8 mouse cellular contexts compared by ENCODE assay signal in the genomic region with DNA sequence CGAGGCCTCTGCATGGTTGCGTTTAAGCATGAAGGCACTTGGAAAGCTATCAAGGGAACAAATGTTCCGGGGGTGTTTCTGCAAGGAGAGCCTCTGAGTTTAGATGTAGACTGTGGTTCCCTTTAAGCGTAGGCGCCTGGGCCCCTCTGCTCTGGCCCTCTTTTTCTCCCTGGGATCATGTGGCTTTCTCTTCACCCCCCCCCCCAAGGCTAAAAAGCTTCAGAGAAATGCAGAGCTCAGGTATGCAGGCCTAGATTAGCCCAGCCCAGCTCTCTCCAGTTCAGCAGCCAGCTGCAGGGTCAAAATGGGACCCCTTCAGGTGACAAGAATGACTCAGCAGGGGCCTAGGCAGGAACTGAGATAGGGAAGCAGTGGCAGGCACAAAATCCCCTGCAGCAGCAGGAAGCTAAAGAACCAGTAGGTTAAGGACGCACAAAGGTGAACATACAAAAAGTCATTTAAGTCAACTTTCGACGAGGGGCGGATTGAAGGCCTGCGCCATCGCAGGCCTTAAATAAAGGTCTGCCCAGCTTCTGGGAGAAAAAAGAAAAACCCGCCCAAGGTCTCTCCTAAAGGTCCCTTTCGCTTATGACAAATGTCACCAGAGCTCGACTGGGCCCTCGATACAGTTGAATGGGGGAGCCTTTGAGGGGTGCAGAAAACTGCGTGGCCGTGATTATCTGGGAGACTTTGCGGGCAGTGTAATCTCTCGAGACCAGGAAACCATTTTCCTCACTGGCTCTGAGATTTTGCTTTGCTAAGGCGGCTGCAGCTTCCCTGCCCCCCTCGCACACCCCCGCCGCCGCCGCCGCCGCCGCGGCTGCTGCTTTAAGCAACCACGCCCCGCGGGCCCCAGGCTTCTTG. TPM values are rescaled to one million over a fixed set of nuclear protein-coding genes. Genes with fewer than 3 reads are reported as not detected.
DNase-seq lines count a peak whose midpoint lies in the region; ATAC-seq and TF ChIP-seq lines count a peak whose summit lies in the region.

No protein-coding gene starts in this region.

- DNase-seq in spleen, adult 2 months (ENCODE audit: low read depth in 1 of 2, low spot score in 2 of 2) = peak; percentile 10 to 12
- DNase-seq in spleen, adult 12 weeks (ENCODE audit: low spot score) = no peak
- peak; percentile 38 for DNase-seq in embryonic facial prominence, embryonic 11.5 days (ENCODE audit: low spot score)
- DNase-seq in heart, postnatal 0 days (ENCODE audit: low spot score) = peak; percentile 26
- DNase-seq in layer of hippocampus, adult 8-10 months (ENCODE audit: low spot score in 2 of 2) = peak; percentile 39 to 43
- no peak for DNase-seq in lung, adult 2 months
- peak; percentile 52 to 71 for DNase-seq in right cerebral cortex, postnatal 10 days (ENCODE audit: low spot score in 2 of 2)
- DNase-seq in urinary bladder, postnatal 14 days (ENCODE audit: low spot score) = no peak

- peak; percentile 39; the same call in 1 of the 2 replicates for ATAC-seq in embryonic facial prominence, embryonic 11.5 days (replicated peaks; ENCODE audit: insufficient number of reproducible peaks, low FRiP score, low TSS enrichment, low read depth)
- ATAC-seq in heart, postnatal 0 days (ENCODE audit: insufficient read depth, low read depth) = no peak

- no peaks in the 10 kb centered on the region for H3K36me3 ChIP-seq in spleen, adult 2 months (ENCODE audit: control insufficient read depth, insufficient read depth, low read length)
- H3K36me3 ChIP-seq in embryonic facial prominence, embryonic 11.5 days (replicated peaks; ENCODE audit: control insufficient read depth, insufficient read depth, low read depth, low read length) = no peaks in the 10 kb centered on the region
- H3K36me3 ChIP-seq in heart, postnatal 0 days (replicated peaks; ENCODE audit: control insufficient read depth, insufficient read depth, low read length) = no peaks in the 10 kb centered on the region

- no peak for TF ChIP-seq EP300 in heart, postnatal 0 days (IDR thresholded peaks at IDR 0.05; ENCODE audit: low read depth)

- peak overlapping the region; percentile 60 for H3K4me3 ChIP-seq in spleen, adult 2 months (ENCODE audit: extremely low read depth, insufficient read depth, insufficient read length)
- H3K4me3 ChIP-seq in embryonic facial prominence, embryonic 11.5 days (ENCODE audit: low read depth, low read length) = peak overlapping the region; percentile 54
- peak overlapping the region; percentile 39 for H3K4me3 ChIP-seq in heart, postnatal 0 days (ENCODE audit: low read depth, low read length)
- peak overlapping the region; percentile 57 for H3K4me3 ChIP-seq in lung, adult 2 months (replicated peaks; ENCODE audit: extremely low read depth, low read depth, low read length)

- no peak for TF ChIP-seq POLR2A in spleen, adult 2 months (IDR thresholded peaks at IDR 0.05; ENCODE audit: low read depth, low read length)
- peak; percentile 28; the same call in 1 of the 2 replicates for TF ChIP-seq POLR2A in lung, adult 2 months (IDR thresholded peaks at IDR 0.05; ENCODE audit: borderline replicate concordance, extremely low read depth, low read depth, low read length)

- 38% methylated on average over 32 of the region's 32 CpGs for WGBS in spleen, adult 2 months
- 24% methylated on average over 28 of the region's 32 CpGs for WGBS in embryonic facial prominence, embryonic 11.5 days
- 31% methylated on average over 21 of the region's 32 CpGs for WGBS in heart, postnatal 0 days
- 39% methylated on average over 32 of the region's 32 CpGs for WGBS in lung, adult 2 months

- peak overlapping the region; percentile 51 for H3K9ac ChIP-seq in embryonic facial prominence, embryonic 11.5 days (replicated peaks; ENCODE audit: low read length)
- peak overlapping the region; percentile 42; the same call in 1 of the 2 replicates for H3K9ac ChIP-seq in heart, postnatal 0 days (replicated peaks; ENCODE audit: low read depth, low read length)

- no peaks in the 10 kb centered on the region for H3K27me3 ChIP-seq in spleen, adult 2 months (ENCODE audit: control insufficient read depth, insufficient read depth, low read length)
- H3K27me3 ChIP-seq in embryonic facial prominence, embryonic 11.5 days (ENCODE audit: control insufficient read depth, insufficient read depth, low read length) = no peaks in the 10 kb centered on the region
- H3K27me3 ChIP-seq in heart, postnatal 0 days (ENCODE audit: control insufficient read depth, insufficient read depth, low read length) = no peaks in the 10 kb centered on the region

- H3K4me2 ChIP-seq in embryonic facial prominence, embryonic 11.5 days (ENCODE audit: low read depth, low read length) = peak overlapping the region; percentile 38
- H3K4me2 ChIP-seq in heart, postnatal 0 days (ENCODE audit: low read depth, low read length) = peak overlapping the region; percentile 60

- H3K4me1 ChIP-seq in spleen, adult 2 months (ENCODE audit: control insufficient read depth, insufficient read depth, insufficient read length) = no peaks in the 10 kb centered on the region; the same call in 1 of the 2 replicates
- no peaks in the 10 kb centered on the region for H3K4me1 ChIP-seq in embryonic facial prominence, embryonic 11.5 days (ENCODE audit: control insufficient read depth, insufficient read depth, low read length)
- peaks cover 7% of the 10 kb centered on the region; the same call in 1 of the 2 replicates for H3K4me1 ChIP-seq in heart, postnatal 0 days (ENCODE audit: control insufficient read depth, insufficient read depth)
- no peaks in the 10 kb centered on the region for H3K4me1 ChIP-seq in lung, adult 2 months (ENCODE audit: control insufficient read depth, insufficient read depth, low read length)

- H3K9me3 ChIP-seq in embryonic facial prominence, embryonic 11.5 days (replicated peaks; ENCODE audit: control insufficient read depth, low read length) = no peaks in the 10 kb centered on the region
- no peaks in the 10 kb centered on the region for H3K9me3 ChIP-seq in heart, postnatal 0 days (replicated peaks; ENCODE audit: control insufficient read depth, low read length)

- TF ChIP-seq CTCF in spleen, adult 2 months (IDR thresholded peaks at IDR 0.05; ENCODE audit: extremely low read depth, insufficient read depth, insufficient read length, insufficient replicate concordance) = no peak
- no peak for TF ChIP-seq CTCF in heart, postnatal 0 days (IDR thresholded peaks at IDR 0.05; ENCODE audit: low read depth)
- TF ChIP-seq CTCF in lung, adult 2 months (IDR thresholded peaks at IDR 0.05; ENCODE audit: insufficient read depth, low read length) = no peak

- peak overlapping the region; percentile 93 for H3K27ac ChIP-seq in spleen, adult 2 months (ENCODE audit: insufficient read depth, low read length)
- H3K27ac ChIP-seq in embryonic facial prominence, embryonic 11.5 days (replicated peaks; ENCODE audit: low read depth, low read length) = peak overlapping the region; percentile 76
- peak overlapping the region; percentile 95 for H3K27ac ChIP-seq in heart, postnatal 0 days (ENCODE audit: low read depth)

RNA-seq across cellular contexts. Expression of a gene that starts 0.7 kb away (rescaled TPM):
- 25.4 and 26.6 TPM in 2 replicates for polyA plus RNA-seq in spleen, adult 2 months (2012; rRNA removed)
- polyA plus RNA-seq in embryonic facial prominence, embryonic 11.5 days (2014; fragmentation: Nextera tagmentation; extraction: Ambion mirVana) = 415 and 426 TPM in 2 replicates
- 196 and 220 TPM in 2 replicates for total RNA-seq in heart, postnatal 0 days (2014; rRNA removed; ENCODE audit: low replicate concordance)
- 316 and 331 TPM in 2 replicates for polyA plus RNA-seq in heart, postnatal 0 days (2015; fragmentation: Nextera tagmentation; extraction: Ambion mirVana)
- total RNA-seq in layer of hippocampus, adult 8-10 months (2022) = 100 to 1,000 TPM; 148 to 170 (median 161) TPM
- 33.5 and 50.1 TPM in 2 replicates for polyA plus RNA-seq in lung, adult 2 months (2012; rRNA removed)

Comparison
In these comparisons a context has a peak if more than half of its experiments do, and no peak if none do; other contexts are left out.
1. DNase-seq: peak in spleen, adult 2 months (2 of 2), embryonic facial prominence, embryonic 11.5 days (single experiment), heart, postnatal 0 days (single experiment), layer of hippocampus, adult 8-10 months (2 of 2) and right cerebral cortex, postnatal 10 days (2 of 2); none in spleen, adult 12 weeks (single experiment), lung, adult 2 months (single experiment) and urinary bladder, postnatal 14 days (single experiment).
2. Peak in every context shown above with its lines, with median percentiles within 50 percentile points of each other: H3K27ac ChIP-seq and H3K4me3 ChIP-seq.